Mouse (Mus musculus) retina, adult 2 months (tissue): ENCODE results near the gene Spryd3.
A peak's percentile ranks its signal among the peaks of the same experiment; 100 is the strongest.

Source experiments
- DNase-seq: peaks from one replicate; pipeline ENCODE4 v3.0.0-alpha.2; 2012; ENCODE audit warnings: low read depth, low spot score

Spryd3 gene

GRCm38 (mm10) chr15:102146882-102147281 lies 10.8 kb upstream of the Spryd3 start:
- peak; percentile 28 for DNase-seq

GRCm38 (mm10) chr15:102146089-102146488 lies 10.1 kb upstream of the Spryd3 start:
- no peak for DNase-seq

- no peak for DNase-seq
These were observed 9.3 kb upstream of the Spryd3 start for GRCm38 (mm10) chr15:102145330-102145729.

GRCm38 (mm10) chr15:102144726-102145125 lies 8.7 kb upstream of the Spryd3 start:
- no peak for DNase-seq

GRCm38 (mm10) chr15:102144274-102144711 lies 8.3 kb upstream of the Spryd3 start, which contains the start of gene Igfbp6:
Gene Igfbp6, plus strand, starts transcription at chr15:102144362.
- no peak for DNase-seq

GRCm38 (mm10) chr15:102142914-102143912 lies 7.2 kb upstream of the Spryd3 start:
- DNase-seq = no peak

- DNase-seq = no peak
These were observed 5.1 kb upstream of the Spryd3 start for GRCm38 (mm10) chr15:102141120-102141519.

GRCm38 (mm10) chr15:102135522-102136128 lies 409 bp downstream of the Spryd3 start:
- no peak for DNase-seq

GRCm38 (mm10) chr15:102134709-102135108 lies 1.3 kb downstream of the Spryd3 start:
- DNase-seq = no peak

GRCm38 (mm10) chr15:102133314-102133713 lies 2.7 kb downstream of the Spryd3 start:
- DNase-seq = no peak

GRCm38 (mm10) chr15:102126303-102126702 lies 9.7 kb downstream of the Spryd3 start:
- DNase-seq = no peak

GRCm38 (mm10) chr15:102120530-102120929 lies 15.5 kb downstream of the Spryd3 start:
- no peak for DNase-seq

- DNase-seq = no peak
These were observed 16.2 kb downstream of the Spryd3 start for GRCm38 (mm10) chr15:102119831-102120170.

- no peak for DNase-seq
These were observed 16.8 kb downstream of the Spryd3 start for GRCm38 (mm10) chr15:102119121-102119830.

GRCm38 (mm10) chr15:102118591-102118990 lies 17.4 kb downstream of the Spryd3 start:
- no peak for DNase-seq

- no peak for DNase-seq
These were observed 18.3 kb downstream of the Spryd3 start for GRCm38 (mm10) chr15:102117461-102118443.

GRCm38 (mm10) chr15:102116753-102117415 lies 19.1 kb downstream of the Spryd3 start:
- no peak for DNase-seq

GRCm38 (mm10) chr15:102115731-102116231 lies 20.3 kb downstream of the Spryd3 start:
- DNase-seq = no peak

GRCm38 (mm10) chr15:102114651-102115260 lies 21.3 kb downstream of the Spryd3 start:
- no peak for DNase-seq

GRCm38 (mm10) chr15:102113674-102114073 lies 22.4 kb downstream of the Spryd3 start:
- DNase-seq = no peak
